Mouse (Mus musculus) ZHBTc4 (cell line): ENCODE results near the gene Gm10775.

Experiments
- DNase-seq: peaks from one replicate; pipeline ENCODE4 v3.0.0-alpha.2; 2011; ENCODE audit warnings: low read depth, low spot score

Gm10775 gene

GRCm38 (mm10) chr13:65259239-65259638 lies at the start of gene Gm10775:
Gm10775 (plus strand) TSS chr13:65259539.
- DNase-seq: peak; percentile 70

- no peak for DNase-seq
Observed at GRCm38 (mm10) chr13:65225945-65226344, 33.4 kb upstream of the Gm10775 start.

DNA sequence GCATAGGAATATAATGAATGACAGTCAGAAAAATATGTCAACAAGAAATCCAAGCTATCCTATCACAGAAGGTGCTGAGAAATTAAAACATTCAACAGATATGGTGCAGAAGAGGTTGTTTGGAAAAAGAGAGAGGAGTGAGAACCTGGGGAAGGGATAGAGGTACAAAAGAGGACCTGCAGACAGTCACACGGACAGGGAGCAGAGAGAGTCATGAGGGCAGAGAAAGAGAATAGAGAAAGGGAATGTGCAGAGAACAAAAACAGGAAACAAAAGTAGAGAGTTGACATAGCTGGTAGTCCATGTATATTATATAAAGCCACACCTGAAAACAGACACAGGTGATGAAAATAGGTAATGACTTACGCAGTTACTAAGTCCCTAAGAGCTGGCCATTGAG lies 32.7 kb upstream of the Gm10775 start:
- DNase-seq: no peak

DNA sequence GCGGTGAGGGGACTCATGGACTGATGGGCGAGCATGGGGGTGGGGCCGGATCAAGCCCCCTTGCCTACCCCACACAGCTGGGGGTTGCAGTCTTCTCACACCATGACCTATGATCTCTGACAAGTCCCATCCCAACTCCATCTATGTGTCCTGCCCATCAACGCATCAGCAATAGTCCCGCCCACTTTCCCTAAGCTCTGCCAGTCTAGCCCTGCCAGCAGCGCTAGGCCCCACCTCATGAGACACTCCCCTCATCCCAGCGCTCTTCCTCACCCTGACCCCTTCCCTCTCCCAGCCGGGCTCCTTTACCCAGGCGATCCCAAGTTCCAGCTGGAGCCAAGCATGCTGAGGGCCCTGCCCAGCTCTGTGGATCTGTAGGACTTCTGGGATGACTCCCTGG lies 22.1 kb upstream of the Gm10775 start:
- DNase-seq: peak; percentile 57

GRCm38 (mm10) chr13:65240509-65241098 lies 18.7 kb upstream of the Gm10775 start:
- peak; percentile 99 for DNase-seq

- DNase-seq: peak; percentile 95
Observed at GRCm38 (mm10) chr13:65241099-65241626, 18.2 kb upstream of the Gm10775 start.

GRCm38 (mm10) chr13:65241627-65242318 lies 17.6 kb upstream of the Gm10775 start:
- no peak for DNase-seq

DNA sequence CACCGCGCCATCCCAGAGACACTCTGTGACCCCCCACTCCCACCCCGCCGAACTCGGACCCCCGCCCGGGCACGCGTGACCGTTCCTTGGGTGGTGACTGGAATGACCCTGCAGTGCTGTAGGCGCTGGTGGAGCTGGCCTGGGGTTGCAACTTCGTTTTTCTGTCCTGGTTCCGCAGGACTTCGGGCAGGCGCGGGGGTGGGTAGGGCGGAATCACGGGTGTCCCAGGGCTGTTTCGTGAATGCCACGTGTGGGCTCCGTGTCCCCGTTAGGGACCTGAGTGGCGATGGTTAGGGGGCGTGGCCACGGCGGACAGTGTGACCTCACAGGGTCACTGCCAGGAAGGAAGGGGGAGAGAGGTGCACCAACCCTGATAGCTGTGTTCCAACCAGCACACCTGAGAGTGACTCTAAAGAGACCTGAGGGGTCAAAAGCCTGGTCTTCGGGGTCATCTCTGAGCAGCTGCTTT lies 17.0 kb upstream of the Gm10775 start:
- DNase-seq: peak; percentile 13

DNA sequence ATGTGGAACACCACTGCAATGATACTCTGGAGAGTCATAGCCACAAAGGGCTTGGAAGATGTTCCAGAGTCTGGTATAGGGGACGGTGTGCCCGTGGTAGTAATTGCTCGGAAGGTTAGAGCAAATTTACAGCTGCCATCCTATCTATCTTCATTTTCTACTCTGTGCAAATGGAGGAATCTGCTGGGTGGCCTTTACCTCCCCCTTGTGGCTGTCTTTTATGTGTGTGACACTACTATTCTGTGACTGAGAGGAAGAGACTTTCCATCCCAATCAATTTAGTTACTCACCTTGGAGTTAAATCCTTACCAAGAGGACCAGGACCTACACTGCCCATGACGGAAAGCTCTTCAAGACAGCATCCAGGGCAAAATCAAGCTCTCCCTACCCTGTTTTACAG lies 16.1 kb upstream of the Gm10775 start:
- DNase-seq: peak; percentile 49

GRCm38 (mm10) chr13:65258175-65258954 lies 974 bp upstream of the Gm10775 start:
- DNase-seq: peak; percentile 76

- no peak for DNase-seq
Observed at GRCm38 (mm10) chr13:65262086-65262485, 2.7 kb downstream of the Gm10775 start.

- no peak for DNase-seq
Observed at GRCm38 (mm10) chr13:65277994-65278382, 18.6 kb downstream of the Gm10775 start.

DNA sequence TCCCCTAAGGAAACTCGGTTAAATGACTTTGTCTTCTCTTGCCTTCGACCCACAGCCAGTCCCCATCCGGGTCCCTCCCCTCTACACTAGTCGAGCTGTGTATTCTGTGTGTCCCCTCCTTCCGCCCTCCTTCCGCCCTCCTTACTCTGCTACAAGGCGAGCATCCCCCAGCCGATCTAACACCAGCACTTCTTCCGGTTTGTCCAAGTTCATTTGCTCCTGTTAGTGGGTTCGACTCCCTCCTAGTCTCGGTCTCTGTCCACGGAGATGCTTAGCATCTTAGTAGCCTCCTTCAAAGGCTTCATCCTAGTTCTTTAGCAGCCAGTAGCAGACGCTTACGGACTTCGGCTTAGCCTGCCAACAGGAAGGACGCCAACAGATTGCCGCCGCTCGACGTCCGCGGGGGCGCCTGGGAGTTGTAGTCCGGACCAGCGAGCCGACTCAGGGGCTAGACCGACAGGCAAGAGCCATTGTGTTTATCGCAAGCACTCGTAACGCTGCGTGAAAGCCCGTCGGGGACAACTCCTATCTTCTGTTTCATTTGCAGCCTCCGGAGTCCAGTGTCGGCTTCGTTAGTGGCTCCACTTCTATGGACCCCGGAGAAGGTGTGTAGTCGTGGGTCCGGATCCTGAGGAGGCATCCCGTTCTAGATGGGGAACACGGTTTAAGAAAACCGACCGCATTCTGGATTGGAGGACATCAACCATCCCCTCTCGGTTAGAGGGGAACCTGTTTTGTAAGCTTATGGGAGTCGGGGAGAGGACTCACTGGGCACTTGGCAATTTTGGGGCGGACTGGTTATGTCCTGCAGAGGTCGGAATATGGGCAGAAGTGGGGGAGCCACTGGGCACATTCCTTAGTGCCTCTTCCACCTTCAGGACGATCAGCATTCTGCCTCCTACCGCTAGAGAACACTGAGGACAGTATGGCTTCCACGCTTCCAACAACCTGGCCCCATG lies 19.3 kb downstream of the Gm10775 start, which contains the start of gene Zfp369:
TSS of gene Zfp369 (plus strand) at position 432 of the 959 bp plus-strand sequence.
- DNase-seq: peak; percentile 97

DNA sequence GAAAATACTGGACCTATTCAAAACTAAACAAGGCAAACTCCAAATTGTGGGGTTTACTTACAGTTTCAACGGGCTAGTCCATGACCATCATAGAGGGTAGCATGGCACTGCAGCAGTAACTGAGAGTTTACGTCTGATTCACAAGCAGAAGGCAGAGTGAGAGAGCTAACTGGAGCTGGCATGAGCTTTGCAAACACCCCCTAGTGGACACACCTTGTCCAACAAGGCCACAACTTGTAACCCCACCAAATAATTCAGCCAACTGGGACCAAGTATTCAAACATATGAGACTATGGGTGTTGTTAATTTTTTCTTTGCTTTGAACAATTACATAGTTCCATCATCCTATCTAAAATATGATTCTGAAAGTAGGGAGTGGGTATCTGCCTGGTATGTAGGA lies 27.4 kb downstream of the Gm10775 start:
- peak; percentile 67 for DNase-seq

DNA sequence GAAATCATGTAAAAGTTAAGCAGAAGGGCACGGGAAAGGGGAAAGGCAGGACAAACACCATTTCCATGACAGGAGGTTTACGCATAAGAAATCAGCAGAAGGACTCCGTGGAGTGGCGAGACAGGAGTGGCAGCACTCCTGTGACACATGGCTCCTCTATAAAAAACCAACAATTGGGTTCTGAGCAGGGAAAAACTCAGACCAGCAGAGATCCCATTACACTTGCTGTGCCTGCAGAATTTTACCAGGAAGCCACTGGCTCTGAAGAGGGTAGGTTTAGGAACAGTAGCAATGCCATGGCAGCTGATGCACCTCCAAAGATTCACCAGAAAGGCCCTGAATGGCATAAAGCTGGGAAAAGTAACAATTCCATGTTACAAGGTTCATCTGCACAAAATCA lies 37.0 kb downstream of the Gm10775 start:
- DNase-seq: no peak
